Comparison of ENCODE assay signal across 20 mouse cellular contexts in genomic region chr4:100035919-100036554, GRCm38 (mm10). TPM values are rescaled to one million over a fixed set of nuclear protein-coding genes. Genes with fewer than 3 reads are reported as not detected.
A peak's percentile ranks its signal among the peaks of the same experiment; 100 is the strongest.
DNase-seq lines count a peak whose midpoint lies in the region; ATAC-seq and TF ChIP-seq lines count a peak whose summit lies in the region.
"Had no signal": no experiment of that assay in that cellular context is flagged by ENCODE, and none has a peak within 500 bp of the region (broad histone marks: within the 10 kb centered on the region; RNA-seq: fewer than 3 reads in every experiment).

No protein-coding gene starts in this region.

- H3K27me3 ChIP-seq in neural tube, embryonic 13.5 days, result no peaks in the 10 kb centered on the region
- no peaks in the 10 kb centered on the region for H3K27me3 ChIP-seq in embryonic facial prominence, embryonic 14.5 days (replicated peaks; ENCODE audit: control insufficient read depth, insufficient read depth, low read length)
- no peaks in the 10 kb centered on the region for H3K27me3 ChIP-seq in limb, embryonic 14.5 days (ENCODE audit: control insufficient read depth, insufficient read depth, low read length)
- H3K27me3 ChIP-seq: CH12.LX; liver, embryonic 15.5 days had no signal

- no peak overlapping the region for H3K9ac ChIP-seq in neural tube, embryonic 13.5 days
- H3K9ac ChIP-seq in embryonic facial prominence, embryonic 14.5 days (ENCODE audit: low read depth, low read length), result no peak overlapping the region
- no peak overlapping the region for H3K9ac ChIP-seq in limb, embryonic 14.5 days (ENCODE audit: low read depth, low read length, severe bottlenecking)
- H3K9ac ChIP-seq: limb, embryonic 15.5 days; liver, embryonic 15.5 days; midbrain, embryonic 12.5 days had no signal

- H3K9me3 ChIP-seq in neural tube, embryonic 13.5 days, result no peaks in the 10 kb centered on the region
- H3K9me3 ChIP-seq in embryonic facial prominence, embryonic 14.5 days (ENCODE audit: control insufficient read depth, low read length), result no peaks in the 10 kb centered on the region
- no peaks in the 10 kb centered on the region for H3K9me3 ChIP-seq in limb, embryonic 14.5 days (ENCODE audit: control insufficient read depth, low read length)
- H3K9me3 ChIP-seq: heart, embryonic 10.5 days; limb, embryonic 15.5 days; liver, embryonic 15.5 days; midbrain, embryonic 12.5 days had no signal

- DNase-seq in frontal cortex, postnatal 14 days (ENCODE audit: low spot score in 2 of 2), result no peak
- DNase-seq in neural tube, embryonic 10.5 days (ENCODE audit: extremely low spot score, low spot score), result no peak
- peak; percentile 64 for DNase-seq in embryonic facial prominence, embryonic 14.5 days (ENCODE audit: low spot score)
- DNase-seq in limb, embryonic 14.5 days (ENCODE audit: low spot score), result peak; percentile 38
- DNase-seq in MN1 (ENCODE audit: low spot score), result no peak
- DNase-seq in kidney, adult 18-20 months, result no peak
- DNase-seq: adrenal gland, postnatal 25 days; cerebellum, adult 2 months; cerebellum, postnatal 36 days; gastrocnemius, postnatal 36 days; kidney, adult 2 months; kidney, postnatal 10 days; thymus, postnatal 25 days had no signal

- H3K4me1 ChIP-seq in neural tube, embryonic 13.5 days (replicated peaks), result peaks cover 6% of the 10 kb centered on the region
- peaks cover 11% of the 10 kb centered on the region for H3K4me1 ChIP-seq in embryonic facial prominence, embryonic 14.5 days (ENCODE audit: control insufficient read depth, insufficient read depth, low read length)
- peaks cover 7% of the 10 kb centered on the region for H3K4me1 ChIP-seq in limb, embryonic 14.5 days (ENCODE audit: control insufficient read depth, insufficient read depth, low read length)
- H3K4me1 ChIP-seq: liver, embryonic 15.5 days had no signal

- no peak overlapping the region for H3K27ac ChIP-seq in neural tube, embryonic 13.5 days (replicated peaks)
- H3K27ac ChIP-seq in embryonic facial prominence, embryonic 14.5 days (replicated peaks; ENCODE audit: low read depth, low read length), result no peak overlapping the region; the same call in 1 of the 2 replicates
- no peak overlapping the region for H3K27ac ChIP-seq in limb, embryonic 14.5 days (replicated peaks; ENCODE audit: low read depth, low read length)
- H3K27ac ChIP-seq: heart, embryonic 10.5 days; limb, embryonic 15.5 days; liver, embryonic 15.5 days; midbrain, embryonic 12.5 days had no signal

- H3K4me2 ChIP-seq in neural tube, embryonic 13.5 days, result 0 out of 2 replicates have a peak overlapping the region, but pooled peaks have one; percentile 9
- H3K4me2 ChIP-seq in embryonic facial prominence, embryonic 14.5 days (ENCODE audit: low read depth, low read length), result no peak overlapping the region
- H3K4me2 ChIP-seq in limb, embryonic 14.5 days (replicated peaks; ENCODE audit: low read depth, low read length, severe bottlenecking), result no peak overlapping the region
- H3K4me2 ChIP-seq: limb, embryonic 15.5 days; liver, embryonic 15.5 days; midbrain, embryonic 12.5 days had no signal

- WGBS in neural tube, embryonic 13.5 days, result 32% methylated on average over 16 of the region's 16 CpGs
- WGBS in embryonic facial prominence, embryonic 14.5 days, result 35% methylated on average over 16 of the region's 16 CpGs
- 27% methylated on average over 16 of the region's 16 CpGs for WGBS in limb, embryonic 14.5 days

- no peaks in the 10 kb centered on the region for H3K36me3 ChIP-seq in neural tube, embryonic 13.5 days
- no peaks in the 10 kb centered on the region for H3K36me3 ChIP-seq in embryonic facial prominence, embryonic 14.5 days (ENCODE audit: control insufficient read depth, insufficient read depth, low read length)
- no peaks in the 10 kb centered on the region for H3K36me3 ChIP-seq in limb, embryonic 14.5 days (ENCODE audit: control insufficient read depth, insufficient read depth, low read length)
- H3K36me3 ChIP-seq: heart, embryonic 10.5 days; limb, embryonic 15.5 days; liver, embryonic 15.5 days; midbrain, embryonic 12.5 days had no signal

- no peak overlapping the region for H3K4me3 ChIP-seq in neural tube, embryonic 13.5 days
- no peak overlapping the region for H3K4me3 ChIP-seq in embryonic facial prominence, embryonic 14.5 days (ENCODE audit: low read depth, low read length)
- H3K4me3 ChIP-seq in limb, embryonic 14.5 days (replicated peaks; ENCODE audit: low read length), result no peak overlapping the region
- H3K4me3 ChIP-seq: heart, embryonic 10.5 days; limb, embryonic 15.5 days; liver, embryonic 15.5 days; midbrain, embryonic 12.5 days had no signal

- TF ChIP-seq POLR2A in limb, embryonic 14.5 days (IDR thresholded peaks at IDR 0.05; ENCODE audit: borderline replicate concordance, extremely low read depth, insufficient read depth, insufficient read length), result no peak

- peak; percentile 9; the same call in 1 of the 2 replicates for ATAC-seq in frontal cortex, adult (ENCODE audit: low TSS enrichment)
- no peak for ATAC-seq in neural tube, embryonic 13.5 days (ENCODE audit: low read depth)
- ATAC-seq in embryonic facial prominence, embryonic 14.5 days (ENCODE audit: low read depth), result no peak
- ATAC-seq in limb, embryonic 14.5 days (ENCODE audit: low FRiP score, low read depth), result no peak

RNA-seq across cellular contexts. Expression of gene Ror1, which starts 59.6 kb away (rescaled TPM):
- 1.8 and 2.4 TPM in 2 replicates for polyA plus RNA-seq in neural tube, embryonic 13.5 days (2015; fragmentation: Nextera tagmentation; extraction: Ambion mirVana)
- polyA plus RNA-seq in embryonic facial prominence, embryonic 14.5 days (2014; fragmentation: Nextera tagmentation; extraction: Ambion mirVana), result 10.2 and 13.0 TPM in 2 replicates
- polyA plus RNA-seq in limb, embryonic 14.5 days (2012; rRNA removed), result 8.6 and 8.7 TPM in 2 replicates
- polyA plus RNA-seq in limb, embryonic 14.5 days (2014; fragmentation: Nextera tagmentation; extraction: Ambion mirVana), result 12.0 and 13.2 TPM in 2 replicates

Comparison
In these comparisons a context has a peak if more than half of its experiments do, and no peak if none do; other contexts are left out.
1. DNase-seq: peak in embryonic facial prominence, embryonic 14.5 days (single experiment) and limb, embryonic 14.5 days (single experiment); none in frontal cortex, postnatal 14 days (0 of 2), neural tube, embryonic 10.5 days (single experiment), MN1 (single experiment) and kidney, adult 18-20 months (single experiment).